Mouse (Mus musculus) frontal cortex, postnatal 10 days (tissue): ENCODE results near the gene Cga.

Experiments used
- DNase-seq, 2 experiments: peaks; one replicate each; pipeline ENCODE4 v3.0.0; 2022; ENCODE audit warnings: low spot score in 2 of 2, mixed read lengths in 1 of 2

Gene Cga

GRCm38 (mm10) chr4:34893479-34893878, at the start of gene Cga:
Gene Cga (plus strand): TSS chr4:34893779.
- DNase-seq: no peak

GRCm38 (mm10) chr4:34843839-34844238, 49.7 kb upstream of the Cga start:
- DNase-seq: no peak

GRCm38 (mm10) chr4:34847679-34848309, 45.8 kb upstream of the Cga start:
- no peak for DNase-seq

- DNase-seq: no peak
Observed at GRCm38 (mm10) chr4:34850156-34850555, 43.4 kb upstream of the Cga start.

GRCm38 (mm10) chr4:34852051-34852450, 41.5 kb upstream of the Cga start:
- no peak for DNase-seq

DNA sequence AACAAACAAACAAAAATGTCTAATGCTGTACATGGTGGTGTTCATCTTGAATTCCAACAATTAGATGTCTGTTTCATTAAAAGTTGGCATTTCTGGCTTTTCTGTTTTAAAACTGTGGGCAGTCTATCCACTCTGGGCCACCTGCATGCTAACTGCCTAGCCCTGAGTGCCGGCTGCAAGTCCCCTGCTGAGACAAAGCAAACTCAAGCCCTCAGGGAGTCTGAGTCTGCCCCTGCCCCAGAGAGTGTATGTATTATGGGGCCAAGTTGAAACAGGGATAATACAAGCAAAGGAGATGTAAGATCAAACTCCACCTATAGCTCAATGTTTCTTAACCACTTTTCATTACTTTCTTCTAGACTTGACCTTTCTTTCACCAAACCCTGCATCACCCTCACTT, 37.6 kb upstream of the Cga start:
- DNase-seq: no peak

DNA sequence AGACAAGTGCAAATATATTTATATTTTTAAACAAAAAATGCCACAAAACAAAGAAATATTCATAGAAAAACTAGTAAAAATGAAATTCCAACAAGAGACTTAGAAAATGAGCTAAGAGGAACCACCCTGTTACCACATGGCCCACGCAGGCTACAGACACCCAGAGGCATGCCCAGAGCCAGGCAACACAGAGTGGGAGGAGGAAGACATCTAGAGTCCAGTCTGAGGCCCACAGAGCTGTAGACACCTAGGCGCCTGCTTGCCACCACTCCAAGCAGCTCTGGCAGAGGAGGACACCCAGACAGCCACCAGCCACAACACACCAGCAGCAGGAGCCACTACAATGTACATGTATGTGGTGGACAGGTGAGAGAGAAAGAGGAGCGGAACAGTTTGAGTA, 34.7 kb upstream of the Cga start:
- no peak for DNase-seq

- no peak for DNase-seq
Observed at GRCm38 (mm10) chr4:34859416-34859815, 34.2 kb upstream of the Cga start.

GRCm38 (mm10) chr4:34861438-34861837, 32.1 kb upstream of the Cga start:
- DNase-seq: no peak

DNA sequence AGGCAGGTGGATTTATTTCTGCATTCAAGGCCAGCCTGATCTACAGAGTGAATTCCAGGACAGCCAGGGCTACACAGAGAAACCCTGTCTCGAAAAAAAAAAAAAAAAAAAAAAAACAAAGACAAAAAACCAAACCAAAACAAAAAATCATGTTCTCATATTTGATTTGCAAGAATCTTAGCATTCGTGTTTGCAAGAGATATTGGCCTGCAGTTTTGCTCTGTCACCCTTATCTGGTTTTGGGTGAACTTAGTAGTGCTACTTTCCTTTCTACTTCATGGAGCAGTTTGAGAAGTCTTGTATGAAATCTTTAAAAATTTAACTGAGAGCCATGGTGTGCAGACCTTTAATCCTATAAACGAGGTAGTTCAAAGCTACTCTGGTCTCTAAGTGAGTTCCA, 23.8 kb upstream of the Cga start:
- no peak for DNase-seq

- DNase-seq: no peak
Observed at GRCm38 (mm10) chr4:34872896-34873495, 20.6 kb upstream of the Cga start.

- DNase-seq: no peak
Observed at GRCm38 (mm10) chr4:34874234-34874633, 19.3 kb upstream of the Cga start.

DNA sequence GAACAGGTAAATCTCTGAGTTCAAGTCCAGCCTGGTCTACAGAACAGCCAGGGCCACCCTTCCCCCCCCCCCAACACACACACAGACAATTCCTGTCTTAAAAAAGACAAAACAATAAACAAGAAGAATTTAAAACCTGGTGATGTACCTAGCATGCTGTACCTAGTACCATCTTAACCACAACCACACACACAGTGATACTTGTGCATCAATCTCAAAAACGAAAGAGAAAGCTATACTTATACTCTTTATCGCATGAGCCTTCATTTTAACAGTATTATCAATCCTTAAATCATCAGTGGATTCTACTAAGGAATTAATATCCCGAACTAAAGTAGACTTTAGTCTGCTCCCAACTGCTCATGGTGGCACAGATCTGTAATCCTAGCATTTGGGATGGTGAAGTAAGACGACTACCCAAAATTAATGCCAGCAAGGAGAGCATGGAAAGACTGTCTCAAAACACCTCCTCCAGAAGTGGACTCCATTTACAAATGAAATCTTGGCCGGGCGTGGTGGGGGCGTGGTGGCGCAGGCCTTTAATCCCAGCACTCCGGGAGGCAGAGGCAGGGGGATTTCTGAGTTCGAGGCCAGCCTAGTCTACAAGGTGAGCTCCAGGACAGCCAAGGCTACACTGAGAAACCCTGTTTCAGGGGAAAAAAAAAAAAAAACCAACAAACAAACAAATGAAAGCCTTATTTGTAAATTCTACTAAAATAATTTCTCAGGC, 12.5 kb upstream of the Cga start:
- DNase-seq: no peak

DNA sequence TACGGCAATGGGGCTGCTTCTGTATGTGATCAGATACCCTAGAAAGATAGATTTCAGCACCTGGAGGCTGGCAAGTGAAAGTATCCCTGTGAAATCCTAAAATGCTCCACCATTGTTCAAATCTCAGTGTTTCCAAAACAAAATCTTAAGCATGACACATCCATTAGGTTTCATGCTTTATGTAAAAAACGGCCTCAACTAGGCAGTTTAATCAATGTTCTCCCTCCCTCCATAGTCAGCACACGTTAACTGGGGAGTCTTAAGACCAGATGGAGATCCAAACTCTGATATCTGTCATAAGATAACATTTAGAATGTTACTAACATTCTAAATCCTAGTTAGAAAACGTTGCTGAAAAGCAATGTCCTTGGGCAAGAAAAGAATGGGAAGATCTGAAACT, 11.7 kb upstream of the Cga start:
- DNase-seq: no peak

DNA sequence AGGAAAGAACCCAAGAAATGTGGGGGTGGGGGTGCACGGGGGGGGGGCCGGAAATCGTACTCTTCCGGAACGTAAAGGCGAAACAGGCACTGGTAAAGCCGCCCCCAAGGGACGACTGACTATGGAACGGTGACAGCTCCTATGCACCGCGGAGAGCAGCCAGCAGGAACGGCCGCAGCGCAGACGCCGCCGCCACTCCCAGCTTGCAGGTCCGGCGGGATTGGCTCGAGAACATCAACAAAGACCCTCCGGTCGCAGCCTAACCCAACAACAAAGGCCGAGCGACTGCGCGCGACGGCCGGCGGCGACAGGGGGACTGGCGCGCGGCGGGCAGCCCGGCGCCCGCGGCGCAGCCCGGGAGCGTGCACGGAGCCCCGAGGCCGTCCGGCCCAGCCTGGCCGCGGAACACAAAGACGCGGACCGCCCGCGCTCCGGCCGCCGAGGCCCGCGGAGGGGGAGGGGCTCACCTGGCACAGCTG, 11.2 kb upstream of the Cga start:
- DNase-seq: peak; percentile 40 to 58

- peak; percentile 92 to 93 for DNase-seq
Observed at GRCm38 (mm10) chr4:34882818-34883217, 10.8 kb upstream of the Cga start, which contains the start of gene Zfp292. Gene Zfp292 (minus strand): TSS chr4:34882960.

GRCm38 (mm10) chr4:34883366-34884029, 10.1 kb upstream of the Cga start:
- no peak for DNase-seq

- no peak for DNase-seq
Observed at GRCm38 (mm10) chr4:34885631-34886351, 7.8 kb upstream of the Cga start.

DNA sequence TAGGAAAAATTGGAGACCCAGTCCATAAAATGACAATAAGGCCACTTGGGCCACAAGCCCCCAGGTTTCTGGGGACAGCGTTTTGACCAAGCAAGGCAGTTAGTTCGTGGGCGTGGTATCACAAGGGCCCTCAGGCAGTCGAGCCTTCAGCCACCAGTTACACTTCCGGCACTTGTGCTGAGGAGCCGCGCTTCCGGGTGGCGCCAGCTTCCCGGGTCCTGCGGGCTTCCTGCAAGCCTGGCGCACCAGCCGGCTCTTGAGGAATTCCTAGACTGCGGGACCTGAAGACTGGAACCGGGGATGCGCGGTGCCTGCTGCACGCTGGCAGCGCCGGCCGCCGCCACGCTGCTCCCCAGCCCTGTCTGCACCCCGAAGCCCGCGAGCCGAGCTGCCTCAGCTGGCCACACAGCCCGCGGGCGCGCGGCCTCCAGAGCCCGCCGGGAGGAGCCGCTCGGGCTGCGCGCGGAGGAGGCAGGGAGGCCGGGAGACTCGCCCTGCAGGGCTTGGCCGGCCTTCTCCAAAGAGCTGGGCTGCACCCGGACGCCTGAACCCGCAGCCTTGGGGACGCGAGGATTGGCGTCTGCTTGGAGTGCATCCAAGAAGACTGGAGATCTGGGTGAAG, 7.0 kb upstream of the Cga start:
- peak; percentile 71 to 75 for DNase-seq

GRCm38 (mm10) chr4:34887295-34887694, 6.3 kb upstream of the Cga start:
- DNase-seq: no peak

GRCm38 (mm10) chr4:34889101-34889811, 4.3 kb upstream of the Cga start:
- DNase-seq: no peak
